13 mouse cellular contexts compared by ENCODE assay signal in genomic region chr5:150597088-150597487, GRCm38 (mm10). TPM values are rescaled to one million over a fixed set of nuclear protein-coding genes. Genes with fewer than 3 reads are reported as not detected.
DNase-seq lines count a peak whose midpoint lies in the region; TF ChIP-seq lines count a peak whose summit lies in the region.
"Had no signal": no experiment of that assay in that cellular context is flagged by ENCODE, and none has a peak within 500 bp of the region (broad histone marks: within the 10 kb centered on the region; RNA-seq: fewer than 3 reads in every experiment).

TSS of gene N4bp2l1 (minus strand) at chr5:150597188.

- H3K4me1 ChIP-seq in thymus, adult 2 months (replicated peaks; ENCODE audit: control insufficient read depth, insufficient read depth, low read length), result peaks cover 44% of the 10 kb centered on the region
- H3K4me1 ChIP-seq in small intestine, adult 2 months (ENCODE audit: control insufficient read depth, insufficient read depth, insufficient read length, low read length), result peaks cover 15% of the 10 kb centered on the region

- 98% methylated on average over 7 of the region's 7 CpGs for WGBS in thymus, adult 2 months
- WGBS in small intestine, adult 2 months, result 94% methylated on average over 7 of the region's 7 CpGs

- no peak within 1 kb of the TSS for H3K4me3 ChIP-seq in thymus, adult 2 months (ENCODE audit: control insufficient read depth, insufficient read depth, low read length)
- H3K4me3 ChIP-seq in small intestine, adult 2 months (ENCODE audit: low read depth, low read length), result no peak within 1 kb of the TSS
- H3K4me3 ChIP-seq: embryonic facial prominence, embryonic 15.5 days; heart, embryonic 13.5 days; limb, embryonic 12.5 days; neural tube, embryonic 12.5 days had no signal

- no peaks in the 10 kb centered on the region for H3K27me3 ChIP-seq in thymus, adult 2 months (ENCODE audit: control insufficient read depth, insufficient read depth, low read length)
- no peaks in the 10 kb centered on the region for H3K27me3 ChIP-seq in small intestine, adult 2 months (ENCODE audit: control insufficient read depth, insufficient read depth, low read length)

- DNase-seq in frontal cortex, adult 2 months (ENCODE audit: extremely low spot score in 1 of 2, low spot score in 1 of 2), result no peak
- DNase-seq in frontal cortex, postnatal 14 days (ENCODE audit: low spot score in 2 of 2), result no peak
- DNase-seq in thymus, adult 2 months, result no peak
- DNase-seq in thymus, postnatal 14 days, result no peak
- DNase-seq in left cerebral cortex, postnatal 14 days (ENCODE audit: low spot score in 2 of 2), result no peak
- DNase-seq in kidney, adult 9 months, result no peak
- DNase-seq in spleen, postnatal 10 days (ENCODE audit: low spot score in 2 of 2), result no peak
- DNase-seq: B cell, adult 2 months had no signal

- intact Hi-C loops in left cerebral cortex, postnatal 14 days (cut with DNase I), result no loop called here

- TF ChIP-seq POLR2A in thymus, adult 2 months (IDR thresholded peaks at IDR 0.05; ENCODE audit: control insufficient read depth, extremely low read depth, insufficient read depth, low read length, poor library complexity), result no peak
- no peak for TF ChIP-seq POLR2A in small intestine, adult 2 months (IDR thresholded peaks at IDR 0.05; ENCODE audit: low read depth, low read length)

- peak within 1 kb of the TSS; percentile 77; the same call in 1 of the 2 replicates for H3K27ac ChIP-seq in thymus, adult 2 months (ENCODE audit: control insufficient read depth, insufficient read depth, low read length)
- H3K27ac ChIP-seq in small intestine, adult 2 months (ENCODE audit: insufficient read depth, low read depth, low read length), result peak within 1 kb of the TSS; percentile 83; the same call in 1 of the 2 replicates
- H3K27ac ChIP-seq: embryonic facial prominence, embryonic 15.5 days; heart, embryonic 13.5 days; limb, embryonic 12.5 days; neural tube, embryonic 12.5 days had no signal

- TF ChIP-seq CTCF in thymus, adult 2 months (IDR thresholded peaks at IDR 0.05; ENCODE audit: borderline replicate concordance, control insufficient read depth, extremely low read depth, insufficient read depth, low read length, poor library complexity), result no peak
- no peak for TF ChIP-seq CTCF in small intestine, adult 2 months (IDR thresholded peaks at IDR 0.05; ENCODE audit: extremely low read depth, insufficient read length, insufficient replicate concordance, low read depth, low read length)

- H3K36me3 ChIP-seq in thymus, adult 2 months (ENCODE audit: control insufficient read depth, insufficient read depth, low read length), result no peaks in the 10 kb centered on the region
- H3K36me3 ChIP-seq in small intestine, adult 2 months (ENCODE audit: control insufficient read depth, insufficient read depth, low read length), result no peaks in the 10 kb centered on the region
- H3K36me3 ChIP-seq: embryonic facial prominence, embryonic 15.5 days; limb, embryonic 12.5 days; neural tube, embryonic 12.5 days had no signal

RNA-seq across cellular contexts. Expression of gene N4bp2l1, which starts in this region (rescaled TPM):
- 52.8 TPM in 2 replicates for polyA plus RNA-seq in frontal cortex, adult 2 months (2012; rRNA removed)
- 38.1 and 39.1 TPM in 2 replicates for polyA plus RNA-seq in thymus, adult 2 months (2012; rRNA removed)
- total RNA-seq in left cerebral cortex, postnatal 14 days (2021), result 10 to 100 TPM; 36.8 to 39.5 TPM
- polyA plus RNA-seq in small intestine, adult 2 months (2012; rRNA removed), result 4.9 and 7.6 TPM in 2 replicates
